Mouse (Mus musculus) CH12.LX (cell line): ENCODE measurements at regions not wholly inside any gene's neighbourhood (a gene's known extent, or its start where the extent isn't known, plus 50 kb on each side); places are given as distances from the start of the nearest gene placed in this dataset.

Experiments used
- DNase-seq: peaks from one replicate; pipeline ENCODE4 v3.0.0-alpha.2; 2013; ENCODE audit errors: extremely low read depth
- H3K27ac ChIP-seq: 2 replicates; pipeline ENCODE4 v1.5.1; 2012; ENCODE audit warnings: low read depth, mild to moderate bottlenecking, control low read depth, moderate library complexity; ENCODE audit not compliant: insufficient read depth
- H3K27me3 ChIP-seq: replicated peaks from 2 replicates; pipeline ENCODE3; 2012; ENCODE audit warnings: inconsistent platforms
- H3K36me3 ChIP-seq, 2 experiments: replicated peaks in 1 of 2; 2 replicates each; pipeline versions ENCODE3 to v1.6.1; 2012; ENCODE audit warnings: inconsistent platforms in 1 of 2, low read length in 1 of 2, mild to moderate bottlenecking in 1 of 2, mixed read lengths in 1 of 2, moderate library complexity in 1 of 2; ENCODE audit not compliant: control insufficient read depth in 1 of 2, insufficient read depth in 1 of 2
- H3K4me1 ChIP-seq, 2 experiments: 2 replicates each; pipeline ENCODE4 v1.6.1; 2012; ENCODE audit warnings: inconsistent platforms in 1 of 2, moderate library complexity in 1 of 2; ENCODE audit not compliant: insufficient read depth in 2 of 2, control insufficient read depth in 1 of 2
- H3K4me2 ChIP-seq: 2 replicates; pipeline ENCODE4 v1.6.1; 2012; ENCODE audit warnings: low read depth, mild to moderate bottlenecking, control low read depth; ENCODE audit not compliant: poor library complexity, insufficient read depth, severe bottlenecking
- H3K4me3 ChIP-seq, 3 experiments: fragments of 150-350 bp in 1 of 3; sonication (generic) in 1 of 3; replicated peaks in 1 of 3; 2 replicates each; pipeline versions ENCODE3 to v1.5.1; 2011 to 2012; ENCODE audit warnings: low read depth in 2 of 3, low read length in 2 of 3, mild to moderate bottlenecking in 2 of 3, moderate library complexity in 2 of 3, control low read depth in 1 of 3, improper control_type of control experiment in 1 of 3, inconsistent platforms in 1 of 3, mixed read lengths in 1 of 3; ENCODE audit not compliant: poor library complexity in 1 of 3
- H3K79me2 ChIP-seq: replicated peaks from 2 replicates; pipeline ENCODE4 v1.6.1; 2012; ENCODE audit warnings: mild to moderate bottlenecking, moderate library complexity; ENCODE audit not compliant: control insufficient read depth, poor library complexity, insufficient read depth, severe bottlenecking; ENCODE audit errors: extremely low read depth
- H3K9ac ChIP-seq: 2 replicates; pipeline ENCODE4 v1.6.1; 2012; ENCODE audit warnings: low read depth, mild to moderate bottlenecking, control low read depth, moderate library complexity; ENCODE audit not compliant: insufficient read depth
- H3K9me3 ChIP-seq: replicated peaks from 2 replicates; pipeline ENCODE3; 2012; ENCODE audit warnings: low read length, inconsistent platforms, mixed read lengths
- CHD1 ChIP-seq: IDR thresholded peaks from 2 replicates; pipeline ENCODE4 v1.6.1; 2012; ENCODE audit warnings: low read depth, low read length, improper control_type of control experiment, inconsistent platforms
- CHD2 ChIP-seq: IDR thresholded peaks from 2 replicates; pipeline ENCODE4 v1.6.1; 2011; ENCODE audit warnings: low read length, improper control_type of control experiment
- CTCF ChIP-seq, 2 experiments: IDR thresholded peaks in 1 of 2; conservative IDR thresholded peaks in 1 of 2; 2 replicates each; pipeline ENCODE4 v1.5.1; 2011 to 2012; ENCODE audit warnings: low read depth in 2 of 2, low read length in 2 of 2, improper control_type of control experiment in 1 of 2, inconsistent platforms in 1 of 2, mild to moderate bottlenecking in 1 of 2, moderate library complexity in 1 of 2
- ELF1 ChIP-seq: IDR thresholded peaks from 2 replicates; pipeline ENCODE4 v1.6.1; 2014; ENCODE audit warnings: low read depth, mild to moderate bottlenecking, inconsistent platforms, low read length, improper control_type of control experiment
- ETS1 ChIP-seq: conservative IDR thresholded peaks from 2 replicates; pipeline ENCODE4 v1.6.1; 2012; ENCODE audit warnings: low read depth, mild to moderate bottlenecking, inconsistent platforms, low read length, improper control_type of control experiment, moderate library complexity
- GABPA ChIP-seq: IDR thresholded peaks from 2 replicates; pipeline ENCODE4 v1.6.1; 2012; ENCODE audit warnings: low read depth, low read length, improper control_type of control experiment, inconsistent platforms; ENCODE audit not compliant: insufficient replicate concordance
- HCFC1 ChIP-seq: IDR thresholded peaks from 2 replicates; pipeline ENCODE4 v1.6.1; 2012; ENCODE audit warnings: low read depth, mild to moderate bottlenecking, inconsistent platforms, low read length, improper control_type of control experiment
- IRF4 ChIP-seq: IDR thresholded peaks from 2 replicates; pipeline ENCODE4 v1.6.1; 2014; ENCODE audit warnings: low read depth, mild to moderate bottlenecking, inconsistent platforms, low read length, improper control_type of control experiment
- JUN ChIP-seq: IDR thresholded peaks from 2 replicates; pipeline ENCODE4 v1.6.1; 2011; ENCODE audit warnings: low read depth, mild to moderate bottlenecking, low read length, improper control_type of control experiment, moderate library complexity; ENCODE audit not compliant: insufficient read depth
- KAT2A ChIP-seq: IDR thresholded peaks from 2 replicates; pipeline ENCODE4 v1.6.1; 2012; ENCODE audit warnings: low read length, improper control_type of control experiment, inconsistent platforms; ENCODE audit not compliant: insufficient replicate concordance
- MAZ ChIP-seq: IDR thresholded peaks from 2 replicates; pipeline ENCODE4 v1.6.1; 2012; ENCODE audit warnings: low read depth, mild to moderate bottlenecking, inconsistent platforms, low read length, improper control_type of control experiment, moderate library complexity
- NELFE ChIP-seq: IDR thresholded peaks from 2 replicates; pipeline ENCODE4 v1.6.1; 2011; ENCODE audit warnings: low read depth, low read length, improper control_type of control experiment
- NRF1 ChIP-seq: IDR thresholded peaks from 2 replicates; pipeline ENCODE4 v1.6.1; 2014; ENCODE audit warnings: low read depth, mild to moderate bottlenecking, inconsistent platforms, low read length, improper control_type of control experiment, moderate library complexity
- PAX5 ChIP-seq: IDR thresholded peaks from 2 replicates; pipeline ENCODE4 v1.6.1; 2012; ENCODE audit warnings: low read length, inconsistent platforms, mixed read lengths
- POLR2A ChIP-seq: IDR thresholded peaks from 2 replicates; pipeline ENCODE4 v1.6.1; 2011; ENCODE audit warnings: low read depth, mild to moderate bottlenecking, improper control_type of control experiment, low read length
- SMC3 ChIP-seq: IDR thresholded peaks from 2 replicates; pipeline ENCODE4 v1.6.1; 2011; ENCODE audit warnings: low read depth, low read length, improper control_type of control experiment
- TBP ChIP-seq: conservative IDR thresholded peaks from 2 replicates; pipeline ENCODE4 v1.6.1; 2011; ENCODE audit warnings: low read depth, low read length, improper control_type of control experiment
- TCF12 ChIP-seq: IDR thresholded peaks from 2 replicates; pipeline ENCODE4 v1.6.1; 2014; ENCODE audit warnings: low read depth, mild to moderate bottlenecking, inconsistent platforms, low read length, improper control_type of control experiment
- UBTF ChIP-seq: IDR thresholded peaks from 2 replicates; pipeline ENCODE4 v1.6.1; 2012; ENCODE audit warnings: low read depth, mild to moderate bottlenecking, inconsistent platforms, low read length, improper control_type of control experiment, moderate library complexity
- USF1 ChIP-seq: IDR thresholded peaks from 2 replicates; pipeline ENCODE4 v1.6.1; 2014; ENCODE audit warnings: low read depth, mild to moderate bottlenecking, inconsistent platforms, low read length, improper control_type of control experiment
- USF2 ChIP-seq: conservative IDR thresholded peaks from 2 replicates; pipeline ENCODE4 v1.6.1; 2011; ENCODE audit warnings: low read depth, low read length, improper control_type of control experiment
- ZNF384 ChIP-seq: IDR thresholded peaks from 2 replicates; pipeline ENCODE4 v1.6.1; 2012; ENCODE audit warnings: low read depth, low read length, improper control_type of control experiment, inconsistent platforms
- dilution Hi-C: fragments of 300-500 bp; cut with MboI; formaldehyde crosslinking; loops from 2 replicates; pipeline ENCODE4 v1.14.3; 2020; ENCODE audit warnings: low sequenced_read_pairs; ENCODE audit not compliant: extremely low pct_unique_long_range_greater_than_20kb, extremely low pct_ligation_motif_present
- in situ Hi-C: fragments of 300-500 bp; cut with MboI; formaldehyde crosslinking; loops from 3 replicates; pipeline ENCODE4 v1.14.3; 2019; ENCODE audit warnings: low sequenced_read_pairs, low pct_ligation_motif_present, low pct_unique_long_range_greater_than_20kb, mixed read lengths

DNA sequence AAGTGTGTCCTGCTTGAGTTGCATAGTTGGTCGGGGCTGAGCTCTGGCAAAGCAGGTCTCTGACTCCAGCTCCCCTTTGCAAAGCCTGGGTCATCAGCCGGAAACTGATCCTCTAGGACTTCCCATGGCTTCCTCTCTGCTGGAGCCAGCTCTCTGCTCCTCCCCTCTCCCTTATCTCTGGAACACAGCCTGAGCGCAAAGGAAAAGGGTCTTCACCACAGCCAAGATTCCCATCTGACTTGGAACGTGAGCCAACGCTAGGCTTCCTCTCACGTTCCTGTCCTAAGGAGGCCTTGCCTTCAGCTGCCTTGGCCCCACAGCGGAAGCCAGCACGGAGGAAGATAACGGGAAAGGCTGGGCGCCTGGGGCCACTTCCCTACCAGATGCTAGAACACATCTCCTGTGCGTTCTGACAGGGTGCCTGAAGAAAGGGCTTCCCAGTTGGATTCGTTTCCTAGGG is 129.5 kb downstream of the Psmg1 start:
- TF ChIP-seq IRF4 (no peak), PAX5 (no peak), KAT2A (no peak), JUN (no peak), ELF1 (no peak), UBTF (no peak), GABPA (no peak), HCFC1 (no peak), POLR2A (no peak), NRF1 (no peak), NELFE (no peak), CHD1 (no peak), MAZ (no peak)
- TF ChIP-seq, all 38 proteins: peak for 0
- Histone ChIP-seq H3K4me3 (no peak overlapping the region), H3K9ac (no peak overlapping the region), H3K79me2 (no peaks in the 10 kb centered on the region), H3K9me3 (no peaks in the 10 kb centered on the region), H3K4me1 (peaks cover 3 to 12% of the 10 kb centered on the region in 2 experiments), H3K27me3 (no peaks in the 10 kb centered on the region), H3K4me2 (no peak overlapping the region), H3K27ac (no peak overlapping the region), H3K36me3 (no peaks in the 10 kb centered on the region)
- dilution Hi-C loops, result no loop called here
- in situ Hi-C loops, result no loop called here
- no peak for DNase-seq

DNA sequence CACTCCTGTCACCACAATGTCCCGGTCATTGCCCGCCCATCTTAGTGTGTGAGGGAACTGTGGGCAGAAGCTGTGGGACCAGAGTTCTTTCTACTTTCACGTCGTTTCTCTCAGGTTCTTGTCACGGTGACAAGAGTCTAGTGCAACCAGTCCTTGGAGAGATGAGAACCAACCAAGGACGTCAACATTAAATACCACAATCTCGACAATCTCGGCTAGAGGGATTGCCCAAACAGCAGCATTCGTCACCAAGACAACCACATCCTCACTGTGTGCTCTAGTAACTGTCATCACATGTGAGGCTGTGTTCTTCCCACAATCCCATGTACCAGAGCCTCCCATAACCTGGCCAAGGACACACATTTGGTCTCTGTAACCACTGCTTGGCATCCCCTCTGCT is 129.9 kb downstream of the Psmg1 start:
- no peak overlapping the region for H3K4me3 ChIP-seq
- DNase-seq, result no peak
- no peaks in the 10 kb centered on the region for H3K27me3 ChIP-seq
- TF ChIP-seq ETS1, result no peak
- TF ChIP-seq ZNF384, result no peak
- no peak for TF ChIP-seq USF1
- no peak for TF ChIP-seq USF2
- TF ChIP-seq CHD2, result no peak
- TF ChIP-seq TBP, result no peak
- no peak for TF ChIP-seq TCF12
- no peak for TF ChIP-seq SMC3
- TF ChIP-seq CTCF (conservative IDR thresholded peaks at IDR 0.05 in 1 of 2, IDR thresholded peaks at IDR 0.05 in 1 of 2; ENCODE audit: low read depth in 2 of 2, low read length in 2 of 2), result no peak
- TF ChIP-seq IRF4, result no peak
- dilution Hi-C loops, result no loop called here
- H3K4me2 ChIP-seq, result no peak overlapping the region
- peaks cover 3 to 12% of the 10 kb centered on the region in 2 experiments for H3K4me1 ChIP-seq
- H3K79me2 ChIP-seq, result no peaks in the 10 kb centered on the region
- in situ Hi-C loops, result no loop called here
- no peaks in the 10 kb centered on the region for H3K36me3 ChIP-seq
- H3K9ac ChIP-seq, result no peak overlapping the region
- H3K9me3 ChIP-seq, result no peaks in the 10 kb centered on the region
- no peak overlapping the region for H3K27ac ChIP-seq
